ENCODE assay signal across 8 mouse cellular contexts in genomic region chr13:109212788-109213473, GRCm38 (mm10).
A peak's percentile ranks its signal among the peaks of the same experiment; 100 is the strongest.
DNase-seq lines count a peak whose midpoint lies in the region; ATAC-seq lines count a peak whose summit lies in the region.

No protein-coding gene starts in this region.

- no peaks in the 10 kb centered on the region for H3K9me3 ChIP-seq in hindbrain, embryonic 13.5 days

- H3K9ac ChIP-seq in hindbrain, embryonic 13.5 days = no peak overlapping the region

- H3K4me2 ChIP-seq in hindbrain, embryonic 13.5 days = peak overlapping the region; percentile 21; the same call in 1 of the 2 replicates

- H3K27me3 ChIP-seq in hindbrain, embryonic 13.5 days = 0 out of 2 replicates have a peak, but pooled peaks cover 2% of the 10 kb centered on the region

- peak; percentile 55; the same call in 1 of the 2 replicates for ATAC-seq in hindbrain, embryonic 13.5 days (ENCODE audit: low FRiP score)
- no peak for ATAC-seq in granulocyte monocyte progenitor cell, adult 5-6 weeks (replicated peaks; ENCODE audit: poor library complexity, severe bottlenecking)

- no peak overlapping the region for H3K27ac ChIP-seq in hindbrain, embryonic 13.5 days

- no peak overlapping the region for H3K4me3 ChIP-seq in hindbrain, embryonic 13.5 days

- H3K4me1 ChIP-seq in hindbrain, embryonic 13.5 days (replicated peaks) = no peaks in the 10 kb centered on the region

- intact Hi-C loops in left cerebral cortex, postnatal 25 days (cut with DNase I) = loop anchor here (2.0 to 10.0 kb wide), 6 partner anchors 96 to 1021 kb away; no protein-coding TSS in a partner anchor

- peak; percentile 35 to 42 for DNase-seq in left cerebral cortex, postnatal 25 days (ENCODE audit: low spot score in 2 of 2)
- no peak for DNase-seq in left cerebral cortex, adult 18-20 months (ENCODE audit: low spot score in 2 of 2)
- DNase-seq in c-Kit-positive CD71-positive TER-119-positive erythroid progenitor cells, embryonic 14.5 days (ENCODE audit: low spot score) = peak; percentile 23
- peak; percentile 67 for DNase-seq in lung, postnatal 36 days
- DNase-seq in ovary, postnatal 14 days (ENCODE audit: low spot score) = no peak
- DNase-seq in frontal cortex, postnatal 10 days (ENCODE audit: low spot score in 2 of 2) = no peak

- no peaks in the 10 kb centered on the region for H3K36me3 ChIP-seq in hindbrain, embryonic 13.5 days

- 33% methylated on average over 12 of the region's 13 CpGs for WGBS in hindbrain, embryonic 13.5 days

Comparison
In these comparisons a context has a peak if more than half of its experiments do, and no peak if none do; other contexts are left out.
1. DNase-seq: peak in left cerebral cortex, postnatal 25 days (2 of 2), c-Kit-positive CD71-positive TER-119-positive erythroid progenitor cells, embryonic 14.5 days (single experiment) and lung, postnatal 36 days (single experiment); none in left cerebral cortex, adult 18-20 months (0 of 2), ovary, postnatal 14 days (single experiment) and frontal cortex, postnatal 10 days (0 of 2).